Mouse (Mus musculus) adrenal gland (tissue): ENCODE measurements around the gene Pde1a.
"Not testable (repeated sequence)": the region's sequence is repeated elsewhere in the genome, so short reads cannot be mapped to it uniquely, and the experiment has no call there.

Source experiments
- intact Hi-C: fragments of 180-260 bp; cut with DNase I; formaldehyde crosslinking; loops from one replicate; pipeline ENCODE4 v1.15.1; 2025

Pde1a gene

GRCm38 (mm10) chr2:79964964-79965363, 164.3 kb downstream of the Pde1a start:
- intact Hi-C loops: no loop called here

GRCm38 (mm10) chr2:79961421-79961820, 167.8 kb downstream of the Pde1a start:
- intact Hi-C loops: no loop called here

GRCm38 (mm10) chr2:79957659-79958340, 171.5 kb downstream of the Pde1a start:
- intact Hi-C loops: no loop called here

- intact Hi-C loops: no loop called here
Measured at GRCm38 (mm10) chr2:79945898-79946675, 183.2 kb downstream of the Pde1a start.

- intact Hi-C loops: no loop called here
Measured at GRCm38 (mm10) chr2:79934660-79935059, 194.6 kb downstream of the Pde1a start.

GRCm38 (mm10) chr2:79922356-79922755, 206.9 kb downstream of the Pde1a start:
- intact Hi-C loops: loop anchor here (5.0 kb wide), 1 partner anchor 55 kb away; no protein-coding TSS in a partner anchor

DNA sequence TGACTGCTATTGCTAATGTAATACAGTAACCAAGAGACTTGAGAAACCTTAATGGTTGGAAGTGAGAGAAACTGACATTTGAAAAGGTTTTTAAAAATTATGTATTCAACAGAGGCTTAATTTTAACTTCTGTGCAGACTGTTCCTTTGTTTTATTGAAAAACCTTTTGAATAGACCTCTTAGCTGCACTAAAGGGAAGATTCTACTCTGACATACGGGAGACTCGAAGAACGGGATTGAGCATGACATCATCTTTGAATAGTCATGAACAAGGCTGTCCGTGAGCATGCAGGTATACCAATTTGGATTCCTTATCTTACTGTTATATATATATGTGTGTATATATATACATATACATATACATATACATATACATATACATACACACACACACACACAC, 207.9 kb downstream of the Pde1a start:
- intact Hi-C loops: loop anchor here (5.0 kb wide), 1 partner anchor 54 kb away; no protein-coding TSS in a partner anchor

GRCm38 (mm10) chr2:79920438-79920837, 208.8 kb downstream of the Pde1a start:
- intact Hi-C loops: loop anchor here (5.0 kb wide), 1 partner anchor 53 kb away; no protein-coding TSS in a partner anchor

GRCm38 (mm10) chr2:79901841-79902510, 227.3 kb downstream of the Pde1a start:
- intact Hi-C loops: no loop called here

GRCm38 (mm10) chr2:79898522-79898921, 230.7 kb downstream of the Pde1a start:
- intact Hi-C loops: no loop called here

DNA sequence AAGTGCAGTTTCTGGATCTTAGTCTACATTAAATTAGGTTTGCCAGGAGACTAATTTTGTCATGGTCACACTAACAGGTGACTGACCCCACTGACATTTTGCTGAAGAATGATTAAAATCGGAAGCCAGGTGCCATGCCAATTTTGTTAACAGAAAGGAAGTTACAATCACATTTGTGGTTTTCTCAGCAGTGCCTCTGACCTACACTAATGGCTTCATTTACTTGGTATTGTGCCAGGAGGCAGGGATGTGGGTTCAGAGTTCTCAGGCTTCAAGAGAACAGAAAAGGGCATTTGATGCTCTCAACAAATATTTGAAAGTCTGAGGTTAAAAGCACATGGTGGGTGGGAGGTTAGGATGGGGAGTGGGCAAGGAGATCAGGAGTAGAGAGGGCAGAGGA, 236.4 kb downstream of the Pde1a start:
- intact Hi-C loops: no loop called here

DNA sequence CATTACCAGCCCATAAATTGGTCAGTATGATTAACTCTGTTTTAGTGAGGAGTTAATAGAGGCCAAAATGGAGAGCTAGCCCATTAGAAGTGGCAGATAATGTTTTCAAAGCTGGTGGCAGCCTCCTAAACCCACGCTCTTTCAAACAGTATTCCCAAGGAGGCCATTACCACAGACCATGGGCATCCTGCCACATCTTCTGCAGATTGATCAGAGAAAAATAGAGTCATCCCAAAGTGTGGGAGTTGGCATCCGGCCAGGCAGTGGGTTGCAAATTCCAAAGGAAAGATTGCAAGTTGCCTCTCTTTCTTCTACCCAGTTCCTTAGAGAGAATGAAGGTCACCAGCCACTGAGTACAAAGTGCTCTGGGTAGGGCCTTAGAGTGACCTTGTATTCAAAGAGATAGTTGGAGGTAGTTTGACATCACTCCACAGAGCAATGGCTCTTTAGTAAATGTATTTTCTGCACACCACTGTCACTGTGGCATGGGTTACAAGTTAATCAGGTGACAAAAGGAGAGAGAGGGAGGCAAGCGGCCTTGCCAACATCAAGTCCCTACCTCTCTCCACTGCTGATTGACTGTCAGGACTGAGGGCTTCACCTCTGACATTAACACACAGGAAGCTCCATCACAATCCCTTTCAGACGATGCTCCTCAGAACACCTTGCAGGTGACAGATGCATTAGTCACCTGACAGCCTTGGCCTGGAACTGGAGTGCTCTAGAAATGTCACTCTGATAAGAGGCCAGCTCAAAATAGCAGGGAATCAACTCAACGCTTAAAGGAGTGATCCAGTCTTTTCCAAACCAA, 237.3 kb downstream of the Pde1a start:
- intact Hi-C loops: no loop called here

DNA sequence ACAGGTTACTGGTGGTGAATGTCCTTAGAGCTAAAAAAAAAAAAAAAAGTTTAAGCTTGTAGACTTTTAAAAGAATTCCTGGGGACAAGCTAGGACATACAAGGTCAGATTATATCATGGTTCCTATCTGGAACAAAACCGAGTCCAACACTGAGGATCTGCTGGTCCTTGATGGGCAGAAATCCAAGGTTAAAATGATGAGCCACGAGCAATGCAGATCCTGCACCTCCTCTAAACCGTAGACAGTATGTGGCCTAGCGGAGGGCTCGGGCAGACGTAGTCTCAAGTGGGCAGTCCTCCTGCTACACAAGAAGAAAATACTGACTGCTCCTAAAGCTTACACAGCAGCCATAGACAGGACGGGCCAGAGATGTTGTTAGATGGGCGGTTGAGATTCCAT, 238.5 kb downstream of the Pde1a start:
- intact Hi-C loops: no loop called here

DNA sequence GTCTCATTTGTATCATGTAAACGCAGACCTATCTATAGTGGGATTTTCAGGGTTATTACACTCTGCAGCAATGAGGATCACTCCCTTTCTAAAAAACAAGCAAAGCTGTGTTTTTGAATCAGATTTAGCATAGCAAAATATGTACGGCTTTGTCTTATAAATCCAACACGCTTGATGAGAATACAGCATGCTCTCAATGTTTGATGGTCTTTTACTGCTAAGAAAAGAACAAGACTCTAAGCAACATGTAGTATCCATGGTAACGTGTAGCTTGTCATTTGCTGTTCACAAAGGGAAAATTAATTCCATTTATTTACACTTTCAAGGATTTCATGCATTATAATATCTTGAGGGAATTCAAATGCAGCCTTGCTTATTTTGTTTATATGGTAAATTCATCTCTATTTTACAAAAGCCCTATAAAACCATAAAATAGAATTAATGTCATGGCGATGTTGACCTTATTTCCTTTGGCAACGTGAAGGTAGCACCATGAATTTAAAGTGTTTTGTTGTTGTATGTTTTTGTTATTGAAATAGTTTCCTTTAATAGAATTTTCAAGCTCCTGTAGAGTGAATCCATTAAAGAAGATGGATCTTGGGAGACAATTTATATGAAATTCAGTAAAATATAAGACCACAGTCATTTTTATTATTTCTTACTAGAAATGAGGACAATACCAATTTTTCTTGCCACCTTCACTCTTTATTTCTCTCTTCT, 245.5 kb downstream of the Pde1a start:
- intact Hi-C loops: no loop called here

- intact Hi-C loops: no loop called here
Measured at GRCm38 (mm10) chr2:79883210-79883609, 246.0 kb downstream of the Pde1a start.

- intact Hi-C loops: loop anchor here (1.0 to 5.0 kb wide), 2 partner anchors 57 to 402 kb away; no protein-coding TSS in a partner anchor
Measured at GRCm38 (mm10) chr2:79865275-79865999, 263.8 kb downstream of the Pde1a start.

GRCm38 (mm10) chr2:79856874-79857273, 272.4 kb downstream of the Pde1a start:
- intact Hi-C loops: no loop called here

DNA sequence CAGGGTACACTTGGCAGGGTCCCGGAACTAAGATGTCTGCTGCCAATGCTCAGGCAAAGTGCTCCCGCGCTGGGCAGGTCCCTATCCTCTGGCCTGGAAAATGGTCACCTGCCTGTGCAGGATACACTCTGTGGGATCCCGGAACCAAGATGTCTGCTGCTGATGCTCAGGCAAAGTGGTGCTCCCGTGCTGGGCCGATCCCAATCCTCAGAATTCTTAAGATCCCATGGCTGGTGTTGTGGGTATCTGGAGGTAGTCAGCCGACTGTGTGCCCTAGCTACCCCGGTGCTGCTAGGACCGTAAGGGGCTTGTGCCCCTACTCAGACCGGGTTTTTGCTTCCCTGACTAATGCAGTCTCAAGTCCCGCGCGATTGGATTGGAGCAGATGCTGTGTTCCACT, 281.9 kb downstream of the Pde1a start:
- intact Hi-C loops: not testable (repeated sequence)

DNA sequence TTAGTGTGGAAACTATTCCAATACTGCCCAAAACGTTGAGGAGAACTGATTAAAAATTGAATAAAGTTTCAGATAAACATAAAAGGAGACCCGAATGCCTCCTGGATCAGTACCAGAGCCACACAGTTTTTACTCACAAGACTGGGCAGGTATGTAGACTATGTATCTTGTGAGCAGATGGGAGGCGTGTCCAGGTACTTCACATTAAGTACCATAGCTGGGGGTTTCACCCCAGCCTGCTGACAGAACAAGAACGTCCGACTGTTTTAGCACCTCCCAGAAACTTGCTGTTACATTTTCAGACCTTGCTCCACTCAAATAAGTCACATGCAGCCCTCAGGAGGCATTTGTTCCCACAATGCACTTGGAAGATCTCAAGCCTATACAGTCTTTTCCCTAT, 289.7 kb downstream of the Pde1a start:
- intact Hi-C loops: no loop called here

- intact Hi-C loops: no loop called here
Measured at GRCm38 (mm10) chr2:79839090-79839489, 290.2 kb downstream of the Pde1a start.
